Mouse (Mus musculus) stomach, adult 2 months (tissue): ENCODE data around the gene Elp4. TPM values are rescaled to one million over a fixed set of nuclear protein-coding genes. Genes with fewer than 3 reads are reported as not detected.

Source experiments
- polyA plus RNA-seq: library from polyadenylated mRNA; depleted of rRNA; stranded (reverse); fragments of >200 nt; gene quantifications from 2 replicates; pipeline ENCODE4 v1.2.3, GENCODE M21; 2012; rRNA removed

Elp4 gene
- 3.0 and 7.1 TPM in 2 replicates for polyA plus RNA-seq

GRCm38 (mm10) chr2:105903896-105904756 lies at the start of gene Elp4, which contains the start of gene Immp1l:
Elp4 (minus strand) TSS chr2:105904564.
Immp1l (plus strand) TSS chr2:105904638.

GRCm38 (mm10) chr2:105668271-105669270 lies 235.8 kb downstream of the Elp4 start, which contains the start of gene Pax6:
Pax6 (plus strand) TSS chr2:105668900.

Other genes with a start within 250 kb of the Elp4 start
- 0.39 and 0.83 TPM in 2 replicates for gene Pax6, start 235.7 kb downstream of the Elp4 start, polyA plus RNA-seq
- 0.78 and 1.3 TPM in 2 replicates for gene Immp1l, start 74 bp upstream of the Elp4 start, polyA plus RNA-seq
- gene Dnajc24, start 99.0 kb upstream of the Elp4 start, polyA plus RNA-seq, result 2.0 and 2.5 TPM in 2 replicates